Mouse (Mus musculus): ENCODE data around the gene Nrp2.

DNA sequence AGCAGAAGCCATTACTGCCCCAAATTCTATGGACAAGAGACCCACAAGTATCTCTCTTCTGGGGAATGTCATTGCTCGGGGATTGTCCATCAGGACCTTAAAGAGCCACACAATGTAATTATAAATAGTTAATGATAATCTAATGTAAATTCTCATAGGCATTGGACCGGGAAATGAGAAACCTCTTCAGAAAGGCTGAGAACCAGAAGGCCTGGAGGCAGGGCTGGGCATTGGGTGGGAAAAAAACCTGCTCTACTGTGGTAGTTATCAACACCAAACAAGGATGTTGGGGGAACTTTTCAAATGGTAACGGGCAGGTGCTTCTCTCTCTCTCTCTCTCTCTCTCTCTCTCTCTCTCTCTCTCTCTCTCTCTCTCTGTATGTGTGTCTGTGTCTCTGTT is 98.8 kb downstream of the Nrp2 start:
- TF ChIP-seq POLR2A (IDR thresholded peaks at IDR 0.05; ENCODE audit: borderline replicate concordance, insufficient read depth, low read length), result no peak
- TF ChIP-seq CTCF (IDR thresholded peaks at IDR 0.05; ENCODE audit: borderline replicate concordance, insufficient read depth, low read depth, low read length), result no peak

Measured in cerebellum, adult 2 months (tissue).